8 mouse cellular contexts compared by ENCODE assay signal in the genomic region with DNA sequence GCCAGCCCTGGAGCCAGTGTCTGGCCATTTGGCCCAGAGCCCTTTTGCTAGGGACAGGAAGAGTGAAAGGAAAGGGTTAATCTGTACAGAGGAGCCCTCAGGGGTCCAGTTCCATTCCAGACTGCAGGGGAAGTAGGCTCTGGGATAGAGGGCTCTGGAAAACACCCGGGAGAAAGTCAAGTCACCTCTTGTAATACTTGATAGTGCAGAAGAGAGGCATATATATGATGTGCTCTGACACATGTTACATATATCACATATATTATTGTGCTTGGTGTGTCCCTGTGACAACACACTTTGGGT. TPM values are rescaled to one million over a fixed set of nuclear protein-coding genes. Genes with fewer than 3 reads are reported as not detected.
DNase-seq lines count a peak whose midpoint lies in the region; ATAC-seq and TF ChIP-seq lines count a peak whose summit lies in the region.

No protein-coding gene starts in this region.

- no peaks in the 10 kb centered on the region for H3K36me3 ChIP-seq in CH12.LX (replicated peaks in 1 of 2; ENCODE audit: control insufficient read depth in 1 of 2, insufficient read depth in 1 of 2, low read length in 1 of 2)
- no peaks in the 10 kb centered on the region for H3K36me3 ChIP-seq in forebrain, embryonic 12.5 days (replicated peaks)
- H3K36me3 ChIP-seq in limb, embryonic 15.5 days = no peaks in the 10 kb centered on the region
- no peaks in the 10 kb centered on the region for H3K36me3 ChIP-seq in stomach, embryonic 15.5 days

- H3K27me3 ChIP-seq in CH12.LX (replicated peaks) = no peaks in the 10 kb centered on the region
- H3K27me3 ChIP-seq in forebrain, embryonic 12.5 days = 0 out of 2 replicates have a peak, but pooled peaks cover 4% of the 10 kb centered on the region
- H3K27me3 ChIP-seq in limb, embryonic 15.5 days = no peaks in the 10 kb centered on the region
- 0 out of 2 replicates have a peak, but pooled peaks cover 2% of the 10 kb centered on the region for H3K27me3 ChIP-seq in stomach, embryonic 15.5 days (replicated peaks)

- ATAC-seq in forebrain, embryonic 12.5 days (ENCODE audit: low FRiP score) = 0 out of 2 replicates have a peak, but pooled peaks have one; percentile 13
- ATAC-seq in limb, embryonic 15.5 days (ENCODE audit: insufficient number of reproducible peaks, low FRiP score, low TSS enrichment, low read depth) = no peak
- ATAC-seq in stomach, embryonic 15.5 days (ENCODE audit: insufficient read depth, low FRiP score, low read depth) = no peak

- H3K9me3 ChIP-seq in CH12.LX (replicated peaks; ENCODE audit: low read length) = peaks cover 2% of the 10 kb centered on the region
- no peaks in the 10 kb centered on the region for H3K9me3 ChIP-seq in forebrain, embryonic 12.5 days
- H3K9me3 ChIP-seq in limb, embryonic 15.5 days = no peaks in the 10 kb centered on the region
- H3K9me3 ChIP-seq in stomach, embryonic 15.5 days = no peaks in the 10 kb centered on the region

- dilution Hi-C loops in CH12.LX (cut with MboI; ENCODE audit: extremely low pct_ligation_motif_present, extremely low pct_unique_long_range_greater_than_20kb, low sequenced_read_pairs) = no loop called here

- DNase-seq in gastrocnemius, adult 2 months = no peak
- DNase-seq in gastrocnemius, postnatal 14 days = no peak
- DNase-seq in CH12.LX (ENCODE audit: extremely low read depth) = no peak
- no peak for DNase-seq in urinary bladder, postnatal 14 days (ENCODE audit: low spot score)
- DNase-seq in adrenal gland, adult 18-20 months (ENCODE audit: low spot score in 2 of 2) = no peak

- TF ChIP-seq CTCF in gastrocnemius, adult 2 months (IDR thresholded peaks at IDR 0.05) = no peak
- no peak for TF ChIP-seq CTCF in CH12.LX (conservative IDR thresholded peaks at IDR 0.05 in 1 of 2, IDR thresholded peaks at IDR 0.05 in 1 of 2; ENCODE audit: low read depth in 2 of 2, low read length in 2 of 2)

- 0% methylated on average over 1 of the region's 1 CpGs for WGBS in forebrain, embryonic 12.5 days
- WGBS in limb, embryonic 15.5 days = 0% methylated on average over 1 of the region's 1 CpGs
- WGBS in stomach, embryonic 15.5 days = 0% methylated on average over 1 of the region's 1 CpGs

- H3K27ac ChIP-seq in gastrocnemius, adult 2 months = peak overlapping the region; percentile 92
- H3K27ac ChIP-seq in CH12.LX (ENCODE audit: insufficient read depth, low read depth) = peak overlapping the region; percentile 27; the same call in 1 of the 2 replicates
- peak overlapping the region; percentile 83 for H3K27ac ChIP-seq in forebrain, embryonic 12.5 days
- H3K27ac ChIP-seq in limb, embryonic 15.5 days = peak overlapping the region; percentile 33; the same call in 1 of the 2 replicates
- H3K27ac ChIP-seq in stomach, embryonic 15.5 days = no peak overlapping the region

- in situ Hi-C loops in CH12.LX (cut with MboI; ENCODE audit: low pct_ligation_motif_present, low pct_unique_long_range_greater_than_20kb, low sequenced_read_pairs) = no loop called here

- H3K4me2 ChIP-seq in CH12.LX (ENCODE audit: insufficient read depth, low read depth, poor library complexity, severe bottlenecking) = peak overlapping the region; percentile 55
- peak overlapping the region; percentile 88 for H3K4me2 ChIP-seq in forebrain, embryonic 12.5 days
- H3K4me2 ChIP-seq in limb, embryonic 15.5 days = peak overlapping the region; percentile 88
- peak overlapping the region; percentile 88 for H3K4me2 ChIP-seq in stomach, embryonic 15.5 days

- intact Hi-C loops in gastrocnemius, adult 2 months (cut with DNase I) = loop anchor here (1.0 kb wide), 1 partner anchor 156 kb away; no protein-coding TSS in a partner anchor
- intact Hi-C loops in gastrocnemius, postnatal 14 days (cut with DNase I; ENCODE audit: low total_unique reads) = no loop called here

- no peak for TF ChIP-seq RAD21 in CH12.LX (IDR thresholded peaks at IDR 0.05; ENCODE audit: low read depth, low read length)

- TF ChIP-seq POLR2A in CH12.LX (IDR thresholded peaks at IDR 0.05; ENCODE audit: low read depth, low read length) = no peak

- peak overlapping the region; percentile 34 for H3K9ac ChIP-seq in CH12.LX (ENCODE audit: insufficient read depth, low read depth)
- H3K9ac ChIP-seq in forebrain, embryonic 12.5 days = peak overlapping the region; percentile 48; the same call in 1 of the 2 replicates
- no peak overlapping the region for H3K9ac ChIP-seq in limb, embryonic 15.5 days
- no peak overlapping the region for H3K9ac ChIP-seq in stomach, embryonic 15.5 days

- TF ChIP-seq EP300 in CH12.LX (IDR thresholded peaks at IDR 0.05; ENCODE audit: low read length) = no peak

- peak overlapping the region; percentile 68 for H3K4me3 ChIP-seq in gastrocnemius, adult 2 months
- H3K4me3 ChIP-seq in CH12.LX (replicated peaks in 1 of 3; ENCODE audit: low read depth in 2 of 3, low read length in 2 of 3, poor library complexity in 1 of 3) = no peak overlapping the region
- peak overlapping the region; percentile 37 for H3K4me3 ChIP-seq in forebrain, embryonic 12.5 days (replicated peaks)
- H3K4me3 ChIP-seq in limb, embryonic 15.5 days = peak overlapping the region; percentile 42
- peak overlapping the region; percentile 41 for H3K4me3 ChIP-seq in stomach, embryonic 15.5 days (replicated peaks)

- H3K79me2 ChIP-seq in CH12.LX (replicated peaks; ENCODE audit: control insufficient read depth, extremely low read depth, insufficient read depth, poor library complexity, severe bottlenecking) = no peaks in the 10 kb centered on the region

- H3K4me1 ChIP-seq in CH12.LX (ENCODE audit: control insufficient read depth in 1 of 2, insufficient read depth in 2 of 2) = peaks cover 17 to 56% of the 10 kb centered on the region in 2 experiments
- peaks cover 33% of the 10 kb centered on the region for H3K4me1 ChIP-seq in forebrain, embryonic 12.5 days
- H3K4me1 ChIP-seq in limb, embryonic 15.5 days = peaks cover 29% of the 10 kb centered on the region
- peaks cover 15% of the 10 kb centered on the region for H3K4me1 ChIP-seq in stomach, embryonic 15.5 days

TF ChIP-seq in CH12.LX, 34 proteins besides CTCF, POLR2A, EP300 and RAD21:
- TF ChIP-seq JUND (conservative IDR thresholded peaks at IDR 0.05; ENCODE audit: low read depth, low read length) = 0 out of 2 replicates have a peak, but pooled peaks have one; percentile 15
- TF ChIP-seq SIN3A (IDR thresholded peaks at IDR 0.05; ENCODE audit: low read length) = no peak
- TF ChIP-seq ZMIZ1 (IDR thresholded peaks at IDR 0.05; ENCODE audit: low read depth, low read length) = no peak

RNA-seq across cellular contexts. Expression of gene Hdhd5, which starts 49.5 kb away (rescaled TPM):
- 10 to 100 TPM; 19.4 to 28.5 TPM for total RNA-seq in gastrocnemius, adult 2 months (2021)
- total RNA-seq in gastrocnemius, postnatal 14 days (2021) = 10 to 100 TPM; 21.0 to 25.2 TPM
- total RNA-seq in CH12.LX (2012; rRNA removed) = 20.9 and 21.5 TPM in 2 replicates
- total RNA-seq in CH12.LX (2014; rRNA removed) = 11.4 and 12.5 TPM in 2 replicates
- polyA plus RNA-seq in CH12.LX (2012; ENCODE audit: insufficient read length, low read depth) = 10.9 and 12.4 TPM in 2 replicates
- 17.1 and 19.1 TPM in 2 replicates for polyA plus RNA-seq in forebrain, embryonic 12.5 days (2016; fragmentation: Nextera tagmentation; extraction: Ambion mirVana)
- polyA plus RNA-seq in limb, embryonic 15.5 days (2015; fragmentation: Nextera tagmentation; extraction: Ambion mirVana) = 16.2 and 16.9 TPM in 2 replicates
- polyA plus RNA-seq in stomach, embryonic 15.5 days (2015; fragmentation: Nextera tagmentation; extraction: Ambion mirVana) = 15.2 and 20.5 TPM in 2 replicates
- total RNA-seq in adrenal gland, adult 18-20 months (2021) = 10 to 100 TPM; 24.3 to 33.6 TPM

Comparison
In these comparisons a context has a peak if more than half of its experiments do, and no peak if none do; other contexts are left out.
1. H3K4me3 ChIP-seq: peak in gastrocnemius, adult 2 months (single experiment), forebrain, embryonic 12.5 days (single experiment), limb, embryonic 15.5 days (single experiment) and stomach, embryonic 15.5 days (single experiment); none in CH12.LX (0 of 3).
2. H3K9ac ChIP-seq: peak in CH12.LX (single experiment) and forebrain, embryonic 12.5 days (single experiment); none in limb, embryonic 15.5 days (single experiment) and stomach, embryonic 15.5 days (single experiment).
3. Peak in every context shown above with its lines, with median percentiles within 50 percentile points of each other: H3K4me2 ChIP-seq.